Mouse (Mus musculus) urinary bladder, postnatal 10 days (tissue): ENCODE results near the gene Defb3.
"Not testable (repeated sequence)": the region's sequence is repeated elsewhere in the genome, so short reads cannot be mapped to it uniquely, and the experiment has no call there.

Experiments
- DNase-seq: peaks from one replicate; pipeline ENCODE4 v3.0.0; 2022; ENCODE audit warnings: low spot score

The Defb3 gene

DNA sequence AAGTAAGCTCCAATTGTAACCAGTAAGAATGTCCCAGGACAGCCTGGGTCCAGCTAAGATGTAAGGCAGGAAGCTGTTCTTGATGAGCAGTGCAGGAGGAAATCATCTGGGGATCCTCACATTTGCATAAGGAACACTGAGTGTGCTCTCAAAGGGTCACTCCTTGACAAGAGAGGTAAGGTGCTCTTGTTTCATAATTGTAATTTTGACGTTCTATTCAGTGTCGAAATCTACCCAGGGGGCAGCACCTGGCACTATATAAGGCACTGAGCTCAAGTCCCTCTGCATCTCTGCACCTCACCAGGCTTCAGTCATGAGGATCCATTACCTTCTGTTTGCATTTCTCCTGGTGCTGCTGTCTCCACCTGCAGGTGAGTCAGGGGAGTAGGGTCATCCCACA, at the start of gene Defb3:
Defb3 (plus strand) TSS at position 301 of the 400 bp plus-strand sequence.
- DNase-seq = not testable (repeated sequence)

GRCm38 (mm10) chr8:19247280-19247679, 45.9 kb upstream of the Defb3 start, which contains the start of gene Defb5:
Gene Defb5 (plus strand): TSS chr8:19247580.
- no peak for DNase-seq

DNA sequence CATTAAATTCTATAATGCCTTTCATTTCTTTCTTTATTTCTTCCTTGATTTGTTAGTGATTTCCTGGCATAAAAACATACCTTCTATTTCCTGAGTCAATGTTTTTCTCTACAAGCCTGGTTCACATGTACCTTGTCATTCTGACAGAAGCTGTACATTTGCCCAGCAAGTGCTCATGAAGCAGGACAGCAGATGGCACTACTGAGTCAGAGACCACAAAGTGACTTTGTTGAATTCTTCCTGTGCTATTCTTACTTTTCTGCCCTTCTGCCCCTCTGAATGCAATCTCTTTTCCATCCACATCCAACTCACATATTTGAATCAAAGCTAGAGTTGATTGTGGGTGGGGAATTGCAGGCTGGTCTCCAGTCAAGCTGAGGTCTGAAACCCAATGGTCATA, 35.0 kb upstream of the Defb3 start:
- DNase-seq = no peak

GRCm38 (mm10) chr8:19259667-19260066, 33.5 kb upstream of the Defb3 start:
- DNase-seq = no peak

DNA sequence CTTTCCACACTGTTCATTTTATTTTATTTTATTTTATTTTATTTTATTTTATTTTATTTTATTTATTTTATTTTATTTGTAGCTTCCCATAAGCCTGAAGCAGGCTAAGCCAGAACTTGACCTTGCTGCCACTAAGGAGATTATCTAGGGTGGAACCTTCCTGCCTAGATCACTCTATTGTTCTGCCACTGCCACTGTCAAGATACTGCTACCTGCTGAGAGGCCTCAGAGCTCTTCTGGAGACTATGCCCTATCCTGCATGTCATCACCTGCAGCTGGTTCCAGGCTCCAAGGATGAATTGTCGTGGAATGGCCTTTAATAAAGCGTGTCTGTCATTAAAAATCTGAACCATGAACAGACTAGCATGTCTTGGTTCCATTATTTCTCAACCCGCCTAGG, 5.2 kb downstream of the Defb3 start:
- DNase-seq = not testable (repeated sequence)

DNA sequence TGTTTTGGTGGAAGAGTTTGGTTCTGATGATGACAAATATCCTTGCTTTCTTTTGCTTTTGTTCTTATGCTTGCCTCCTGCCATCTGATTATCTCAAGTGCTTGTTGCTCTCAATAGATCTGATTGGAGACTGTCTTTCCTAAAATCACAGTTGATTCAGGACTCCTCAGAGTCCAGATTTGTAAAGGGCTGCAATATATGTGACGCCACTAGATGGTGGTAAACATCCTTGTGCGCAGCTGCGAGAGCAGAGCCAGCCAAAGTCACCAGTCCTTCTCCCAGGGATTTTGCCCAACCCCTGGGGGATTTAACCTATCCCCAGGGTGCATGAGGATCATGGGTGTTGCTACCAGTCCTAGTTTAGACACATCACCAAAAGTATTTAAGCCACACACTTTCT, 38.7 kb downstream of the Defb3 start:
- no peak for DNase-seq
